Mouse (Mus musculus): ENCODE measurements around the gene Rai1.

Rai1 gene

GRCm38 (mm10) chr11:60163362-60163761 lies 58.5 kb downstream of the Rai1 start:
- TF ChIP-seq CTCF (conservative IDR thresholded peaks at IDR 0.05; ENCODE audit: low read length) (no peak), POU5F1 (IDR thresholded peaks at IDR 0.05; ENCODE audit: borderline replicate concordance, low read length) (no peak), NANOG (IDR thresholded peaks at IDR 0.05; ENCODE audit: borderline replicate concordance, low read length) (no peak)
- H3K4me3 ChIP-seq (replicated peaks; ENCODE audit: low read length): no peak overlapping the region
- H3K4me1 ChIP-seq (replicated peaks; ENCODE audit: low read depth, low read length): peaks cover 90% of the 10 kb centered on the region
- 0 out of 2 replicates have a peak, but pooled peaks cover 2% of the 10 kb centered on the region for H3K36me3 ChIP-seq (ENCODE audit: insufficient read depth, low read length)
- H3K9me3 ChIP-seq (ENCODE audit: low read length): no peaks in the 10 kb centered on the region
- H3K27me3 ChIP-seq (ENCODE audit: insufficient read depth, low read length): no peaks in the 10 kb centered on the region

DNA sequence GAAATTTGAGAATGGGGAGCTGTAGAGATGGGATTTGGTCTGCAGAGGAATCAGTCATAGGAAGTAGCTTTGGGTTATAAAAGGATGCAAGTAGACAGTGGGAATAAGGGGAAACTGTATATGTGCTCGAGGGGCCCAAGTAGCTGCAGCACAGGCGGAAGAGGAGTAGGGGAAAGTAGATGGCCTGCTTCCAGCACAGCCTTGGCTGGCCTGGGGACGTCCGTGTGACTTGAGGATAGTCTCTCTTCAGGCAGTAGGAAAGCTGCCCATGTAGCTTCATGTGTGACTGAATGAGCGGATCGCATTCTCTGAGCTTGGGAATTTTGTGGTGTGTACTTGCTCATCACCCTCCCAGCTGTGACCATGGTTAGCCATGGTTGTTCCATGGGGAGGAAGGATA lies 59.6 kb downstream of the Rai1 start:
- TF ChIP-seq CTCF (conservative IDR thresholded peaks at IDR 0.05; ENCODE audit: low read length) (no peak), POU5F1 (IDR thresholded peaks at IDR 0.05; ENCODE audit: borderline replicate concordance, low read length) (no peak), NANOG (IDR thresholded peaks at IDR 0.05; ENCODE audit: borderline replicate concordance, low read length) (no peak)
- no peaks in the 10 kb centered on the region for H3K27me3 ChIP-seq (ENCODE audit: insufficient read depth, low read length)
- no peaks in the 10 kb centered on the region for H3K9me3 ChIP-seq (ENCODE audit: low read length)
- H3K4me1 ChIP-seq (replicated peaks; ENCODE audit: low read depth, low read length): peaks cover 90% of the 10 kb centered on the region
- no peak overlapping the region for H3K4me3 ChIP-seq (replicated peaks; ENCODE audit: low read length)
- H3K36me3 ChIP-seq (ENCODE audit: insufficient read depth, low read length): 0 out of 2 replicates have a peak, but pooled peaks cover 2% of the 10 kb centered on the region

- Histone ChIP-seq H3K27me3 (ENCODE audit: insufficient read depth, low read length) (no peaks in the 10 kb centered on the region), H3K4me3 (replicated peaks; ENCODE audit: low read length) (no peak overlapping the region)
Measured at GRCm38 (mm10) chr11:60165076-60165475, 60.3 kb downstream of the Rai1 start.

GRCm38 (mm10) chr11:60168780-60169179 lies 64.0 kb downstream of the Rai1 start:
- Histone ChIP-seq H3K4me1 (replicated peaks; ENCODE audit: low read depth, low read length) (peaks cover 71% of the 10 kb centered on the region), H3K36me3 (ENCODE audit: insufficient read depth, low read length) (peaks cover 20% of the 10 kb centered on the region), H3K9me3 (ENCODE audit: low read length) (no peaks in the 10 kb centered on the region), H3K4me3 (replicated peaks; ENCODE audit: low read length) (no peak overlapping the region), H3K27me3 (ENCODE audit: insufficient read depth, low read length) (no peaks in the 10 kb centered on the region)
- TF ChIP-seq CTCF (conservative IDR thresholded peaks at IDR 0.05; ENCODE audit: low read length) (no peak), NANOG (IDR thresholded peaks at IDR 0.05; ENCODE audit: borderline replicate concordance, low read length) (no peak), POU5F1 (IDR thresholded peaks at IDR 0.05; ENCODE audit: borderline replicate concordance, low read length) (no peak)

More at GRCm38 (mm10) chr11:60165076-60165475, 60.3 kb downstream of the Rai1 start:
- Histone ChIP-seq H3K9me3 (ENCODE audit: low read length) (no peaks in the 10 kb centered on the region), H3K4me1 (replicated peaks; ENCODE audit: low read depth, low read length) (peaks cover 85% of the 10 kb centered on the region), H3K36me3 (ENCODE audit: insufficient read depth, low read length) (peaks cover 6% of the 10 kb centered on the region; the same call in 1 of the 2 replicates)
- TF ChIP-seq POU5F1 (IDR thresholded peaks at IDR 0.05; ENCODE audit: borderline replicate concordance, low read length) (no peak), CTCF (conservative IDR thresholded peaks at IDR 0.05; ENCODE audit: low read length) (no peak), NANOG (IDR thresholded peaks at IDR 0.05; ENCODE audit: borderline replicate concordance, low read length) (no peak)

- Histone ChIP-seq H3K36me3 (ENCODE audit: insufficient read depth, low read length) (peaks cover 18% of the 10 kb centered on the region), H3K4me3 (replicated peaks; ENCODE audit: low read length) (no peak overlapping the region), H3K9me3 (ENCODE audit: low read length) (no peaks in the 10 kb centered on the region), H3K27me3 (ENCODE audit: insufficient read depth, low read length) (no peaks in the 10 kb centered on the region), H3K4me1 (replicated peaks; ENCODE audit: low read depth, low read length) (peaks cover 63% of the 10 kb centered on the region)
- TF ChIP-seq CTCF (conservative IDR thresholded peaks at IDR 0.05; ENCODE audit: low read length) (no peak), NANOG (IDR thresholded peaks at IDR 0.05; ENCODE audit: borderline replicate concordance, low read length) (no peak), POU5F1 (IDR thresholded peaks at IDR 0.05; ENCODE audit: borderline replicate concordance, low read length) (no peak)
Measured at GRCm38 (mm10) chr11:60172074-60172473, 67.3 kb downstream of the Rai1 start.

DNA sequence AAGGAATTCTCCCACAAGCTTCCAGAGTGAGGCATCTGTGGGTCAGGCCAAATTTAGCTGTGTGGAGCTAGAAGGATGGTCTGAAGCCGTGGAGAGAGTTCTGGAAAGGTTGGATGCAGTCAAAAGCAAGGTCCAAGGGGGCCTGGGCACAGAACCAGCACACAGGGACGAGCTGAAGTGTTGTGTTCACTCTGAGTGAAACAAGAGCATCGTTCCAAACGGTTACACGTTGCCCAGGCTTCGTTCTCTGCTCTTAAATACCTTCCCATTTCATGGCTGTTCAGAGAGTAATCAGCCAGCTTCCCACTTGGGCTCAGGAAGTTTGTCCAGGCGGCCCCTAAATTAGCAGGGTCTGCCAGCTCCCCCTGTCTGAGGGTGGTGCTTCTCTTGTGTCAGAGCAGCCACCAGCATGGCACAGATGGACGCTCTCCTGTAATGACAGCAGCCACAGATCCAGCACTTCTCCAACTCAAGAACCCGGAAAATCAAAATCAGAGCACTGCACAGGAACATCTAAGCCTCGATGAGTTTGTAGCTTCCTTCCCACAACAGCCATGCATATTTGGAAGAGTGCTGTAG lies 68.9 kb downstream of the Rai1 start:
- TF ChIP-seq NANOG (IDR thresholded peaks at IDR 0.05; ENCODE audit: borderline replicate concordance, low read length) (no peak), CTCF (conservative IDR thresholded peaks at IDR 0.05; ENCODE audit: low read length) (no peak), POU5F1 (IDR thresholded peaks at IDR 0.05; ENCODE audit: borderline replicate concordance, low read length) (no peak)
- Histone ChIP-seq H3K4me3 (replicated peaks; ENCODE audit: low read length) (no peak overlapping the region), H3K27me3 (ENCODE audit: insufficient read depth, low read length) (no peaks in the 10 kb centered on the region), H3K36me3 (ENCODE audit: insufficient read depth, low read length) (peaks cover 29% of the 10 kb centered on the region), H3K4me1 (replicated peaks; ENCODE audit: low read depth, low read length) (peaks cover 63% of the 10 kb centered on the region), H3K9me3 (ENCODE audit: low read length) (no peaks in the 10 kb centered on the region)

GRCm38 (mm10) chr11:60175371-60176181 lies 70.8 kb downstream of the Rai1 start:
- peak overlapping the region; percentile 91 for H3K4me3 ChIP-seq (replicated peaks; ENCODE audit: low read length)
- no peaks in the 10 kb centered on the region for H3K27me3 ChIP-seq (ENCODE audit: insufficient read depth, low read length)
- TF ChIP-seq POU5F1 (IDR thresholded peaks at IDR 0.05; ENCODE audit: borderline replicate concordance, low read length) (no peak), CTCF (conservative IDR thresholded peaks at IDR 0.05; ENCODE audit: low read length) (no peak), NANOG (IDR thresholded peaks at IDR 0.05; ENCODE audit: borderline replicate concordance, low read length) (no peak)
- H3K9me3 ChIP-seq (ENCODE audit: low read length): no peaks in the 10 kb centered on the region
- peaks cover 73% of the 10 kb centered on the region for H3K4me1 ChIP-seq (replicated peaks; ENCODE audit: low read depth, low read length)
- peaks cover 39% of the 10 kb centered on the region for H3K36me3 ChIP-seq (ENCODE audit: insufficient read depth, low read length)

DNA sequence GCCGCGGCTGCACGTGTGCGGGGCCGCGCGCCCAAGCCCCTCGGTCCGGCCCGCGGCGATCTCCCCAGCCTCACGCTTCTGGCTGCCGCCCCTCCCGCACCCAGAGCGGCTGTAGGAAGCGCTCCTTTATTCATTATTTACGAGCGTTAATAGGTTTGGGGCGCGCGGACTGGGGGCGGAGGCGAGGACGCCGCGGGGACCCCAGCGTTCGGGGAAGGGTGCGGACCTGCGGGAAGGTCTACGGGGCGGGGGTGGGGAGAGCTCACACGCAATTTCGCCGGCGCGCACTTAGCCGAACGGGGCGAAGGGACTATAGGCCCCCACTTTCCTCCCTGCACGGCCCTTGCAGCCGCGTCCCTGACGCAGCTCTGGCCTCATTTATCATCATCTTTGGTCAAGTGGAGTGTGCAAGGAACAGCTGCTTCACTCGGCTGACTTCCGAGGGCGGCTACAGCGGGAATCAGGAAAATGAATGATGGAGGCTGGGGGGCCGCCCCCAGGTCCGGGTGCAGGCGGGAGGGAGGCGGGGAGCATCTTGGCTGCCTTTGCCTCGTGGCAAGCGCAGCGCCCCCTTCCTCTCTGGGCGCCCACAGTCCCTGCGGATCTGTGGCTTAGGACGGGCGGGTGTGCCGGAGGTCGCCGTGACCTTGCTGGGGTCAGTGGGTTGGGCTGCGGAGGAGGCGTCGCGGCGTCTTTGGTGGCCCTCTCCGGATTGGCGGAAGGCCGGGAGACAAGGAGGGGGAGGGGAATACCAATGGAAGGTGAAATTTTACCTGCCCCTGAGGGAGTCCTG lies 71.6 kb downstream of the Rai1 start:
- Histone ChIP-seq H3K9me3 (ENCODE audit: low read length) (no peaks in the 10 kb centered on the region), H3K4me1 (replicated peaks; ENCODE audit: low read depth, low read length) (peaks cover 81% of the 10 kb centered on the region), H3K36me3 (ENCODE audit: insufficient read depth, low read length) (peaks cover 42% of the 10 kb centered on the region), H3K4me3 (replicated peaks; ENCODE audit: low read length) (peak overlapping the region; percentile 91), H3K27me3 (ENCODE audit: insufficient read depth, low read length) (no peaks in the 10 kb centered on the region)
- TF ChIP-seq NANOG (IDR thresholded peaks at IDR 0.05; ENCODE audit: borderline replicate concordance, low read length): no peak
- no peak for TF ChIP-seq POU5F1 (IDR thresholded peaks at IDR 0.05; ENCODE audit: borderline replicate concordance, low read length)
- no peak for TF ChIP-seq CTCF (conservative IDR thresholded peaks at IDR 0.05; ENCODE audit: low read length)

Data from E14TG2a.4 (cell line).